In genomic region chr11:18988637-18989263, GRCm38 (mm10) we compare ENCODE assay signal across 17 mouse cellular contexts. TPM values are rescaled to one million over a fixed set of nuclear protein-coding genes. Genes with fewer than 3 reads are reported as not detected.
DNase-seq lines count a peak whose midpoint lies in the region; ATAC-seq and TF ChIP-seq lines count a peak whose summit lies in the region.
"Had no signal": no experiment of that assay in that cellular context is flagged by ENCODE, and none has a peak within 500 bp of the region (broad histone marks: within the 10 kb centered on the region; RNA-seq: fewer than 3 reads in every experiment).

No protein-coding gene starts in this region.

- no peaks in the 10 kb centered on the region for H3K27me3 ChIP-seq in heart, adult 2 months (ENCODE audit: control insufficient read depth, insufficient read depth, low read length)
- no peaks in the 10 kb centered on the region for H3K27me3 ChIP-seq in C2C12 (ENCODE audit: control insufficient read depth, insufficient read depth, insufficient read length)
- no peaks in the 10 kb centered on the region for H3K27me3 ChIP-seq in heart, embryonic 12.5 days (replicated peaks)
- H3K27me3 ChIP-seq: midbrain, embryonic 15.5 days; neural tube, embryonic 12.5 days had no signal

- peak in 1 of 2 experiments; percentile 18 for DNase-seq in heart, adult 2 months
- no peak for DNase-seq in heart, postnatal 14 days
- peak; percentile 36 for DNase-seq in 3134 (ENCODE audit: extremely low read depth, insufficient read length, low spot score)
- DNase-seq in layer of hippocampus, postnatal 25 days (ENCODE audit: extremely low spot score in 1 of 2, low spot score in 1 of 2): no peak
- DNase-seq: adrenal gland, postnatal 14 days; embryo, embryonic 11 days; kidney, adult 11 months; kidney, postnatal 4 days; lung, postnatal 4 days; thymus, postnatal 4 days had no signal

- ATAC-seq in heart, embryonic 12.5 days (ENCODE audit: insufficient number of reproducible peaks, low FRiP score): no peak
- ATAC-seq in erythroid progenitor cell, adult 5-6 weeks (replicated peaks; ENCODE audit: low FRiP score, poor library complexity, severe bottlenecking): no peak
- ATAC-seq in inflammation-experienced regulatory T-cells, adult 6 months: no peak

- WGBS in heart, adult 2 months: 39% methylated on average over 4 of the region's 4 CpGs
- 39% methylated on average over 4 of the region's 4 CpGs for WGBS in heart, embryonic 12.5 days

- peak overlapping the region; percentile 69 for H3K27ac ChIP-seq in heart, adult 2 months
- peak overlapping the region; percentile 35 for H3K27ac ChIP-seq in heart, embryonic 12.5 days (ENCODE audit: poor library complexity, severe bottlenecking)
- H3K27ac ChIP-seq: liver, embryonic 14.5 days had no signal

- H3K4me1 ChIP-seq in heart, adult 2 months (ENCODE audit: control insufficient read depth, insufficient read depth, low read length): peaks cover 9% of the 10 kb centered on the region
- peaks cover 62% of the 10 kb centered on the region for H3K4me1 ChIP-seq in heart, embryonic 12.5 days (replicated peaks)

- H3K4me3 ChIP-seq in heart, adult 2 months: no peak overlapping the region
- no peak overlapping the region for H3K4me3 ChIP-seq in C2C12 (ENCODE audit: insufficient read depth, poor library complexity, severe bottlenecking)
- H3K4me3 ChIP-seq in heart, embryonic 12.5 days: no peak overlapping the region
- H3K4me3 ChIP-seq: midbrain, embryonic 15.5 days; neural tube, embryonic 12.5 days had no signal

- intact Hi-C loops in heart, adult 2 months (cut with DNase I): no loop called here
- intact Hi-C loops in heart, postnatal 14 days (cut with DNase I): no loop called here

- no peak for TF ChIP-seq POLR2A in heart, adult 2 months (IDR thresholded peaks at IDR 0.05; ENCODE audit: insufficient read depth, low read depth, low read length)

- no peak for TF ChIP-seq EP300 in heart, adult 2 months (IDR thresholded peaks at IDR 0.05; ENCODE audit: insufficient read depth, low read depth, low read length)

- peaks cover 3% of the 10 kb centered on the region; the same call in 1 of the 2 replicates for H3K79me2 ChIP-seq in heart, adult 2 months (replicated peaks; ENCODE audit: control insufficient read depth, insufficient read depth, low read length)
- H3K79me2 ChIP-seq in C2C12 (ENCODE audit: control insufficient read depth, insufficient read depth): peaks cover 24% of the 10 kb centered on the region

- peaks cover 36% of the 10 kb centered on the region for H3K36me3 ChIP-seq in heart, adult 2 months (ENCODE audit: control insufficient read depth, insufficient read depth, low read length)
- peaks cover 55% of the 10 kb centered on the region for H3K36me3 ChIP-seq in C2C12 (ENCODE audit: control insufficient read depth, insufficient read depth)
- H3K36me3 ChIP-seq in heart, embryonic 12.5 days: peaks cover 75% of the 10 kb centered on the region
- H3K36me3 ChIP-seq: midbrain, embryonic 15.5 days had no signal

- no peaks in the 10 kb centered on the region for H3K79me3 ChIP-seq in C2C12 (ENCODE audit: low read depth)

- H3K4me2 ChIP-seq in heart, embryonic 12.5 days: no peak overlapping the region
- H3K4me2 ChIP-seq: midbrain, embryonic 15.5 days had no signal

- H3K9me3 ChIP-seq in heart, embryonic 12.5 days (replicated peaks): no peaks in the 10 kb centered on the region
- H3K9me3 ChIP-seq: midbrain, embryonic 15.5 days; neural tube, embryonic 12.5 days had no signal

- TF ChIP-seq CTCF in heart, adult 2 months (IDR thresholded peaks at IDR 0.05): no peak
- TF ChIP-seq CTCF in C2C12 (IDR thresholded peaks at IDR 0.05; ENCODE audit: control insufficient read depth, insufficient read depth, insufficient read length): no peak

- H3K9ac ChIP-seq in heart, adult 2 months (ENCODE audit: low read depth, low read length): no peak overlapping the region
- H3K9ac ChIP-seq in heart, embryonic 12.5 days: no peak overlapping the region
- H3K9ac ChIP-seq: liver, embryonic 14.5 days; midbrain, embryonic 15.5 days; neural tube, embryonic 12.5 days had no signal

- no peak overlapping the region for H3ac ChIP-seq in C2C12 (ENCODE audit: control insufficient read depth, insufficient read length, low read depth)

TF ChIP-seq in C2C12, 6 proteins besides CTCF, POLR2A, EP300 and RAD21:
- TF ChIP-seq USF1 (IDR thresholded peaks at IDR 0.05; ENCODE audit: low read depth) (no peak), MYOD1 (IDR thresholded peaks at IDR 0.05; ENCODE audit: control insufficient read depth, insufficient read length, low read depth) (peak; percentile 43), FOSL1 (IDR thresholded peaks at IDR 0.05; ENCODE audit: insufficient read depth, low read length, poor library complexity, severe bottlenecking) (peak; percentile 85), MAX (IDR thresholded peaks at IDR 0.05) (no peak)

RNA-seq across cellular contexts. Expression of gene Meis1, which starts 30.0 kb away (rescaled TPM):
- total RNA-seq in heart, adult 2 months (2021): 10 to 100 TPM; 29.0 to 31.4 TPM
- 18.2 and 22.6 TPM in 2 replicates for polyA plus RNA-seq in heart, adult 2 months (2012; rRNA removed)
- 10 to 100 TPM; 30.1 to 33.9 TPM for total RNA-seq in heart, postnatal 14 days (2021)
- polyA plus RNA-seq in C2C12 (2012; fragmentation: generic; extraction: Trizol): 6.8 TPM
- polyA plus RNA-seq in heart, embryonic 12.5 days (2016; fragmentation: Nextera tagmentation; extraction: Ambion mirVana): 75.9 and 81.4 TPM in 2 replicates
- total RNA-seq in erythroid progenitor cell, adult 5-6 weeks (2015; ENCODE audit: low replicate concordance): 6.1 and 8.0 TPM in 2 replicates
- 1.8 and 3.5 TPM in 2 replicates for total RNA-seq in erythroid progenitor cell, adult 5-6 weeks (2017; ENCODE audit: low replicate concordance)
- total RNA-seq in layer of hippocampus, postnatal 25 days (2021): 1 to 10 TPM; 2.1 to 2.9 TPM
- under 1 TPM in 2 of 3 experiments, not detected in 1; 0.10 to 0.13 TPM for polyA plus RNA-seq in inflammation-experienced regulatory T-cells, adult 6 months (2017; shearing (Covaris generic))
